17 mouse cellular contexts compared by ENCODE assay signal in genomic region chr7:140194031-140194430, GRCm38 (mm10). TPM values are rescaled to one million over a fixed set of nuclear protein-coding genes. Genes with fewer than 3 reads are reported as not detected.
"Had no signal": no experiment of that assay in that cellular context is flagged by ENCODE, and none has a peak within 500 bp of the region (broad histone marks: within the 10 kb centered on the region; RNA-seq: fewer than 3 reads in every experiment).

No protein-coding gene starts in this region.

- H3K4me3 ChIP-seq: megakaryocyte, embryonic 14.5 days; midbrain, embryonic 13.5 days; midbrain, embryonic 15.5 days; neural tube, embryonic 12.5 days had no signal

- H3K27ac ChIP-seq: liver, embryonic 14.5 days; macrophage; midbrain, embryonic 13.5 days; midbrain, embryonic 15.5 days; neural tube, embryonic 12.5 days had no signal

- DNase-seq: lung, adult 18-20 months; lung, embryonic 14.5 days; lung, postnatal 10 days; right cerebral cortex, postnatal 14 days; thymus, adult 2 months; thymus, postnatal 25 days; thymus, postnatal 4 days had no signal

RNA-seq across cellular contexts. Expression of gene Olfr524, which starts 11.7 kb away (rescaled TPM):
- total RNA-seq: megakaryocyte progenitor cell, adult 5-6 weeks; midbrain, postnatal 0 days; monocyte, adult 5-6 weeks; neutrophil, adult 5-6 weeks had no signal

RNA-seq across cellular contexts. Expression of gene Olfr523, which starts 21.0 kb away (rescaled TPM):
- total RNA-seq: megakaryocyte progenitor cell, adult 5-6 weeks; midbrain, postnatal 0 days; monocyte, adult 5-6 weeks had no signal

RNA-seq across cellular contexts. Expression of gene Cd163l1, which starts 24.0 kb away (rescaled TPM):
- total RNA-seq: midbrain, postnatal 0 days had no signal

RNA-seq across cellular contexts. Expression of gene Olfr522, which starts 29.5 kb away (rescaled TPM):
- total RNA-seq: megakaryocyte progenitor cell, adult 5-6 weeks; midbrain, postnatal 0 days; monocyte, adult 5-6 weeks; neutrophil, adult 5-6 weeks had no signal

RNA-seq across cellular contexts. Expression of gene Sprn, which starts 39.4 kb away (rescaled TPM):
- total RNA-seq: megakaryocyte progenitor cell, adult 5-6 weeks; monocyte, adult 5-6 weeks; neutrophil, adult 5-6 weeks had no signal
